Mouse (Mus musculus) ES-E14 (cell line): ENCODE results near the gene Spata13.

Source experiments
- CHD2 ChIP-seq: IDR thresholded peaks from 2 replicates; pipeline ENCODE4 v1.6.1; 2014; ENCODE audit warnings: mild to moderate bottlenecking, low read depth, low read length, inconsistent platforms
- HCFC1 ChIP-seq: IDR thresholded peaks from 2 replicates; pipeline ENCODE4 v1.6.1; 2012; ENCODE audit warnings: low read length, inconsistent platforms, borderline replicate concordance; ENCODE audit not compliant: insufficient read depth
- MAFK ChIP-seq: IDR thresholded peaks from 2 replicates; pipeline ENCODE4 v1.6.1; 2014; ENCODE audit warnings: mild to moderate bottlenecking, low read depth, low read length, inconsistent platforms; ENCODE audit not compliant: insufficient read depth
- ZNF384 ChIP-seq: IDR thresholded peaks from 2 replicates; pipeline ENCODE4 v1.6.1; 2012; ENCODE audit warnings: low read depth, low read length, inconsistent platforms

DNA sequence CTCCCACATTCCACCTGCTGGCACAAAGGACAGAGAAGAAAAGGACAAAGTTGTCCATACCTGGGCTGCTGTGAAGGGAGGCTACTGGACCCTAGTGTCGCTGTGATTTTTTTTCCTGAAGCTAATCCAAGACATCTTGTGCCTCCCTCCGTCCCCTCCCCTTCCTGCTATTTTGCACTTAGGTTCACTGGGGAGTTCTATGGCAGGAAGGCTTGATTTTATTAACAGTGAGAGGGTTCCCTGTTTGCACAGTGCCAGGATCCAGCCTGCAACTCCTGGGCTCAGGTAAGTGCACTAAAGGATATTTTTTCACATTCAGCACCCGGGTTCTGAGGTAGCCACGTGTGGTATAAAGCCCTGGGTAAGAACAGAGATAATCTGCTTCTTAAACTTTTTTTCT is 134.1 kb downstream of the Spata13 start, which contains the start of gene C1qtnf9:
- TF ChIP-seq CHD2 (no peak), MAFK (no peak), HCFC1 (no peak), ZNF384 (no peak)
